Mouse (Mus musculus) megakaryocyte, embryonic 14.5 days (primary cell): Measurements from ENCODE around the gene Sgcd. TPM values are rescaled to one million over a fixed set of nuclear protein-coding genes. Genes with fewer than 3 reads are reported as not detected.

Experiments
- H3K27me3 ChIP-seq: replicated peaks from 2 replicates; pipeline ENCODE3; 2012; ENCODE audit warnings: inconsistent platforms
- H3K36me3 ChIP-seq: replicated peaks from 2 replicates; pipeline ENCODE3; 2012; ENCODE audit warnings: low read length, inconsistent platforms, mixed read lengths
- H3K4me1 ChIP-seq: 2 replicates; pipeline ENCODE4 v1.6.1; 2012; ENCODE audit warnings: inconsistent platforms
- H3K4me3 ChIP-seq: replicated peaks from 2 replicates; pipeline ENCODE3; 2012; ENCODE audit warnings: moderate library complexity, mild to moderate bottlenecking, inconsistent platforms
- H3K9me3 ChIP-seq: 2 replicates; pipeline ENCODE4 v1.6.1; 2012; ENCODE audit warnings: inconsistent platforms
- FLI1 ChIP-seq: IDR thresholded peaks from 2 replicates; pipeline ENCODE4 v1.6.1; 2012; ENCODE audit warnings: low read length, inconsistent platforms, mixed read lengths
- GATA1 ChIP-seq: IDR thresholded peaks from 3 replicates; pipeline ENCODE4 v1.6.1; 2012; ENCODE audit warnings: mixed read lengths, low read length, inconsistent platforms, borderline replicate concordance
- polyA plus RNA-seq: library from polyadenylated mRNA; stranded (reverse); fragments of >175 nt; gene quantifications from 2 replicates; pipeline ENCODE4 v1.2.3, GENCODE M21; 2012; ENCODE audit warnings: low replicate concordance; ENCODE audit not compliant: insufficient read depth

Sgcd gene
- polyA plus RNA-seq, 1 experiment, result not detected

GRCm38 (mm10) chr11:47129166-47129565 is 859.6 kb downstream of the Sgcd start:
- no peak overlapping the region for H3K4me3 ChIP-seq
- TF ChIP-seq FLI1 (no peak), GATA1 (no peak)
- no peaks in the 10 kb centered on the region for H3K4me1 ChIP-seq
- H3K9me3 ChIP-seq, result no peaks in the 10 kb centered on the region
- no peaks in the 10 kb centered on the region for H3K36me3 ChIP-seq
- H3K27me3 ChIP-seq, result no peaks in the 10 kb centered on the region

GRCm38 (mm10) chr11:47128331-47128730 is 860.4 kb downstream of the Sgcd start:
- no peak for TF ChIP-seq FLI1
- no peak for TF ChIP-seq GATA1
- H3K4me1 ChIP-seq, result no peaks in the 10 kb centered on the region
- H3K4me3 ChIP-seq, result no peak overlapping the region
- no peaks in the 10 kb centered on the region for H3K27me3 ChIP-seq
- H3K36me3 ChIP-seq, result no peaks in the 10 kb centered on the region
- H3K9me3 ChIP-seq, result no peaks in the 10 kb centered on the region

GRCm38 (mm10) chr11:47120874-47121273 is 867.9 kb downstream of the Sgcd start:
- H3K4me3 ChIP-seq, result no peak overlapping the region
- no peaks in the 10 kb centered on the region for H3K4me1 ChIP-seq
- H3K27me3 ChIP-seq, result no peaks in the 10 kb centered on the region
- TF ChIP-seq GATA1 (no peak), FLI1 (no peak)
- no peaks in the 10 kb centered on the region for H3K9me3 ChIP-seq
- H3K36me3 ChIP-seq, result no peaks in the 10 kb centered on the region

- H3K36me3 ChIP-seq, result no peaks in the 10 kb centered on the region
- no peaks in the 10 kb centered on the region for H3K27me3 ChIP-seq
- TF ChIP-seq FLI1 (no peak), GATA1 (no peak)
- no peaks in the 10 kb centered on the region for H3K4me1 ChIP-seq
- no peak overlapping the region for H3K4me3 ChIP-seq
- no peaks in the 10 kb centered on the region for H3K9me3 ChIP-seq
These were observed 870.9 kb downstream of the Sgcd start for GRCm38 (mm10) chr11:47117896-47118295.

DNA sequence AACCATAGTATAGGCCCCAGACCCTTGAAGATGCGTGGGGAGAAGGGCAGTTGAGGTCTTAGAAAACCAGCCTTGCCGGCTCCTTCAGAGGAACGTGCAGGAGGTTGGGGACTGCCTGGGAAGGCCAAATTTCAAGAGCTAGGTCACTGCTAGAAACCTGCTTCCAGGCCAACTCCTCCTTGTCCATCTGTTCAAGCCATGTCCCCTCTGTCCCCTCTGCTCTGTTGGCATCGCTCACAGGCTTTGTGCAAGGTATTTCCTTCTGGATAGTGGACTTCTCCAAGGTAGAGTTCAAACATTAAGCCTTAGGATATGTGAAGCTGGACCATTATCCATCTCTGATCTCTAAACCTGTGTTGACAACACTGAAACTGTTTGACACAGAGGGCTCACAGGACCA is 874.4 kb downstream of the Sgcd start:
- no peaks in the 10 kb centered on the region for H3K9me3 ChIP-seq
- no peak for TF ChIP-seq FLI1
- no peak for TF ChIP-seq GATA1
- H3K4me1 ChIP-seq, result no peaks in the 10 kb centered on the region
- H3K36me3 ChIP-seq, result no peaks in the 10 kb centered on the region
- H3K4me3 ChIP-seq, result no peak overlapping the region
- no peaks in the 10 kb centered on the region for H3K27me3 ChIP-seq

DNA sequence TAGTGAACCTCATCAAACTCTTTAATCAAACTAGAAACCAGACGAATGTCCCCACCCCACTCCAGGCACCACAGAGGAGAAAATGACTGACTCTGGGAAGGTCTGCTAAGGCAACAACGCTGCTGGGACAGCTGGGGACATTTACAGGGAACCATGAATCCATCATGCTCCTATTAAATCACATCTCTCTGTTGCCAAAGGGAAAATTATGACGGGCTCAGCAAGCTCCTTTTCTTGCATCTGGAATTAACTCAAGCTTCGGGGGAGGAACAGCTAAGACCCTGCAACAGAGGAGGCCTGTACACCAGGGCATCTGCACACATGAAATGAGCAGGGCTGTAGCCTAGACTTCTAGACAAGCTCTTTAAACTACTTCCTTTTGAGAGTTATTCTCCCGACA is 875.7 kb downstream of the Sgcd start:
- H3K36me3 ChIP-seq, result no peaks in the 10 kb centered on the region
- no peak overlapping the region for H3K4me3 ChIP-seq
- H3K9me3 ChIP-seq, result no peaks in the 10 kb centered on the region
- no peaks in the 10 kb centered on the region for H3K4me1 ChIP-seq
- TF ChIP-seq FLI1 (no peak), GATA1 (no peak)
- H3K27me3 ChIP-seq, result no peaks in the 10 kb centered on the region

DNA sequence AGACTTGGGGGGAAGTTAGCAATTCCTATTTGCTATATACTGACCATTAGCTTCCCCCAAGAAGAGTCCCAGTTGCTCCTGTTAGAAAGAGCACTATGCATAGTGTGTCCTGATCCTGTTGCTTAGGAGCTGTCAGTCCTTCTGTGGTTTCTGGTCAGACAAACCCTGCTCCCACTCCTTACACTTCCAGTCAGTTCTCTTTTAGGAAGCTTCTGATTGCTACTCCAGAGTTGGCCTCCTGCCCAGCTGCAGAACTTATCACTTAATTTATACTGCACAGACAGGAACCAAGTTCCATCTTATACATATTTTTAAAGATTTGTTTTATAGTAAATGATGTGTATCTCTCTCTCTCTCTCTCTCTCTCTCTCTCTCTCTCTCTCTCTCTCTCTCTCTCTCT is 878.5 kb downstream of the Sgcd start:
- Histone ChIP-seq H3K4me1 (no peaks in the 10 kb centered on the region), H3K36me3 (no peaks in the 10 kb centered on the region), H3K27me3 (no peaks in the 10 kb centered on the region), H3K4me3 (no peak overlapping the region), H3K9me3 (no peaks in the 10 kb centered on the region)
- TF ChIP-seq FLI1 (no peak), GATA1 (no peak)

DNA sequence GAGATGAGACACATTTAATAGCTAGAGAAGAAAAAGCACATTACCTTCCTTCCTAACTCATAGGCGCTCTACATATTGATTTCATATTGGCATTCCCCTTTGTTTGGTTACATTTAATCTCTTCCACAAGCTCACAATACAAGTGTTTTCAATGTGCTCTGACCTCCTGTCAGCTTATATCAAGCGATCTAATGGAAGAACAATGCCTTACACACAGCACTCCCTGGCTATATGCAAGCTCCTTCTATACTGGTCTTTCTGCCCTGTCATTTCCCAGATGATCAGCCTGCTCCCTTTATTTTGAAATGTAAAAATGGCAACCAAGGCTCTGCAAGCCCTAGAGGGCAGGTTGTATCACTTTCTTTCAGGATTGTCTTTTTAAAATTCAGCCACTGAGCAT is 881.1 kb downstream of the Sgcd start:
- no peak for TF ChIP-seq FLI1
- no peak for TF ChIP-seq GATA1
- H3K4me3 ChIP-seq, result no peak overlapping the region
- no peaks in the 10 kb centered on the region for H3K27me3 ChIP-seq
- H3K4me1 ChIP-seq, result no peaks in the 10 kb centered on the region
- no peaks in the 10 kb centered on the region for H3K36me3 ChIP-seq
- H3K9me3 ChIP-seq, result no peaks in the 10 kb centered on the region

DNA sequence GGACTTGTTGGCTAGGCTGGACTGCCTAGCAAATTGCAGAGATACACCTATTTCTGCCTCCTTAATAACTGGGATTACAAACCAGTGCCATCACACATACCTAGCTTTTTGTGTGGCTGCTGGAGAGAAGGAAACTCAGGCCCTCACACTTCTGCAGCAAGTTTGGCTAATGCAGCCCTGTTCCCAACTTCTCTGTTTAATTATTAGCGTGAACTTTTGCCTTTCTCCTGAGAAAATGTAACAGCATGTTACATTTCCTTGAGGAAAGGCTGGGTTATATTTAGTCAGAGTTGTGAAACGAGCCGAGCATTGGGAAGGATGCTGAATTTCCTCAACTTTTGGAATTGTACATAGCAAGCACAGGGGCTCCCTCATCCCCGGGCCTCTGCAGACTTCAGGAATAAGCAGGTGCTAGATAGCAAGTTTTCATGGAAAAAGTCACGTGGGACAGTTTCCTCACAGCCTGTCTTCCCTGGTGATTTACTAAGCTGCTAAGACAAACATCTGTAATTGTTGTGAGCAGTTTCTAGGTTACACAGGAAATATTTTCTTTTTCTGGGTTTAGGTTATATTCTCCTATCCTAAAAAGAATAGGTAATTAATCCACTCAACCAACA is 895.4 kb downstream of the Sgcd start:
- no peak overlapping the region for H3K4me3 ChIP-seq
- no peaks in the 10 kb centered on the region for H3K27me3 ChIP-seq
- TF ChIP-seq GATA1 (no peak), FLI1 (no peak)
- no peaks in the 10 kb centered on the region for H3K36me3 ChIP-seq
- H3K9me3 ChIP-seq, result no peaks in the 10 kb centered on the region
- H3K4me1 ChIP-seq, result no peaks in the 10 kb centered on the region

DNA sequence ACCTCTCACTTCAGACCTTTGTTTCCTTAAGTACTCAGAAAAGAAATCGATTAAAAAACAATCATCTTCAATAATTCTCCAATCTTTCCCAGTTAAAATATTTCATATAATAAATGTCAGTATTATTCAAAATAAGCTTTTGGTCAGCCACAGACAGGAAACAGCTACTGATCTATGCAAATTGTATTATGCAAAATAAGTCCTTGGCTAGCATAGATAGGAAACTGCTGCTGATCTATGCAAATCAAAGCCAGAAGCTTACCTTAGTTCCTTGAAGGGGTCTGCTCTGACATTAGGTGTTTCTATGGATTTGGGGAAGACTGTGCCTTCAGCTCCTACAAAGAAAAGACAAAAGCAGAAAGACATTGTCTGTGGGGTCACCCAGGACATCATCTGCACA is 906.3 kb downstream of the Sgcd start:
- Histone ChIP-seq H3K9me3 (no peaks in the 10 kb centered on the region), H3K27me3 (no peaks in the 10 kb centered on the region), H3K4me3 (no peak overlapping the region), H3K4me1 (no peaks in the 10 kb centered on the region), H3K36me3 (no peaks in the 10 kb centered on the region)
- TF ChIP-seq FLI1 (no peak), GATA1 (no peak)

- no peak overlapping the region for H3K4me3 ChIP-seq
- no peaks in the 10 kb centered on the region for H3K4me1 ChIP-seq
- TF ChIP-seq FLI1 (no peak), GATA1 (no peak)
- no peaks in the 10 kb centered on the region for H3K36me3 ChIP-seq
- H3K27me3 ChIP-seq, result no peaks in the 10 kb centered on the region
- H3K9me3 ChIP-seq, result no peaks in the 10 kb centered on the region
These were observed 915.2 kb downstream of the Sgcd start for GRCm38 (mm10) chr11:47073538-47073937.
